In genomic region chrX:36941106-36941505, GRCm38 (mm10) we compare ENCODE assay signal across 13 mouse cellular contexts.
"Had no signal": no experiment of that assay in that cellular context is flagged by ENCODE, and none has a peak within 500 bp of the region (broad histone marks: within the 10 kb centered on the region; RNA-seq: fewer than 3 reads in every experiment).

No protein-coding gene starts in this region.

- DNase-seq: gastrocnemius, adult 2 months; gastrocnemius, postnatal 10 days; gastrocnemius, postnatal 25 days; heart, adult 2 months; heart, postnatal 14 days; heart, postnatal 36 days; kidney, adult 18-20 months; kidney, adult 8-10 months; kidney, postnatal 10 days; kidney, postnatal 25 days; layer of hippocampus, adult 9-11 months; layer of hippocampus, postnatal 36 days; left cerebral cortex, postnatal 4 days had no signal
